Mouse (Mus musculus) left cerebral cortex, postnatal 25 days (tissue): ENCODE measurements around the gene Arpc5. TPM values are rescaled to one million over a fixed set of nuclear protein-coding genes. Genes with fewer than 3 reads are reported as not detected.

Experiments
- DNase-seq, 2 experiments: peaks; one replicate each; pipeline ENCODE4 v3.0.0; 2022; ENCODE audit warnings: low spot score in 2 of 2, mixed read lengths in 1 of 2
- intact Hi-C: fragments of 180-260 bp; cut with DNase I; formaldehyde crosslinking; loops from one replicate; pipeline ENCODE4 v1.15.1; 2025
- total RNA-seq, 2 experiments: library from RNA; stranded (reverse); gene quantifications; 2 replicates each; pipeline ENCODE4 v1.2.3; 2021

Arpc5 gene
- total RNA-seq, 2 experiments from 2014 or later: 101 to 107 TPM

GRCm38 (mm10) chr1:152807619-152808391, 41.5 kb downstream of the Arpc5 start:
- no peak for DNase-seq
- intact Hi-C loops: no loop called here

- intact Hi-C loops: no loop called here
- DNase-seq: no peak
These were observed 42.0 kb downstream of the Arpc5 start for GRCm38 (mm10) chr1:152808392-152808680.

GRCm38 (mm10) chr1:152809541-152810252, 43.4 kb downstream of the Arpc5 start:
- no peak for DNase-seq
- intact Hi-C loops: no loop called here

GRCm38 (mm10) chr1:152810533-152811439, 44.4 kb downstream of the Arpc5 start:
- no peak for DNase-seq
- intact Hi-C loops: no loop called here

DNA sequence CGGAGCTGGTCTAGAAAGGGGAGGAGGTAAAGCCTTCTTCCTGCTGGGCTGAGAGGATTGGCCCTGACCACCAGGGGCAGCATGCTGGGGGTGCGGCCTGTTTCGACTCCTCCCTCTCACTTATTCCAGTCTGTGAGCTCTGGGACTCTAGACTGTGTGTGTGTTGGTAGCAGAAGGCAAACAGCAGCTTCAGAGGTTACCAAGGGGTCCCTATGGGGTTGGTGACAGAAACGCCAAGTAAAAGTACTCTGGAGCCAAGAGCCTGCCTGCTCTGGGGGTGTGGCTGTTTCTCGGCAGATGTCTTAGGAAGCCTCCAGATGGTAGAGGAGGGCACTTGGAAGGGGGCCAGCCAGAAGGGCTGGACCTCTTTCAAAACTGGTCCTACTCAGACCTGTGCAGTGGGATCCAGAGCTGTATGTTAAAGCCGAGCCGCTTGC, 48.9 kb downstream of the Arpc5 start:
- DNase-seq: no peak
- intact Hi-C loops: no loop called here

DNA sequence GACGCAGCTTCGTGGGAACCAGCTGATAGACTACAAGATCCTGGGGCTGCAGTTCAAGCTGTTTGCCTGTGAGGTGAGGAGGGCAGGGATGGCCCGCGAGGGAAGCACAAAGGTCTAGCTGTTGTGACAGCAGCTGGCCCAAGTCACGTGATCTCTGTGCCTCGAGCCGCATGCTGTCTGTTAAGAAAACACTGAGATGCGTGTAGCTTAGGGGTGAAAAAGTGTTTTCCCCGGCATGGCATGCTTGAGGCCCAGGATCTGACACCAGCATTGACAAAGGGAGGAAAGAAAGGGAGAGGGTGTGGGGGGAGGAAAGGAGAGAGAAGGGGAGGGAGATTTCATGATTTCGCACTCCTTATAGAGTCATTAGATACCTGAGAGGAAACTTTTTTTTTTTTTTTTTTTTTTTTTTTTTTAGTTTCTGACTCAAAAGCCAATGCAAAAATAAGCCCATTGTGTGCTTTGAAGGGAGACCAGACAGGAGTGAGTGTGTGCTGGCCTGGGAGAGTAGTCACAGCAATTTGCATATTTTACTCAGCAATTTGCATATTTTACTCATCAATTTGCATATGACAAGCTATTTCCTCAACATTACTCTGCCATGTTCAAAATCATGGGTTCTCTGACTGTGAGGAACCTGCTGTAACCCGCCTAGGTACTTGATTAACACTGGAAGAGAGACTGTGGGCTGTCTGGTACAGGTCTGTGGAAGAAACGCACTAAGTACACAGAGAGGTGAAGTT, 50.9 kb downstream of the Arpc5 start:
- intact Hi-C loops: no loop called here
- DNase-seq: peak in 1 of 2 experiments; percentile 53

DNA sequence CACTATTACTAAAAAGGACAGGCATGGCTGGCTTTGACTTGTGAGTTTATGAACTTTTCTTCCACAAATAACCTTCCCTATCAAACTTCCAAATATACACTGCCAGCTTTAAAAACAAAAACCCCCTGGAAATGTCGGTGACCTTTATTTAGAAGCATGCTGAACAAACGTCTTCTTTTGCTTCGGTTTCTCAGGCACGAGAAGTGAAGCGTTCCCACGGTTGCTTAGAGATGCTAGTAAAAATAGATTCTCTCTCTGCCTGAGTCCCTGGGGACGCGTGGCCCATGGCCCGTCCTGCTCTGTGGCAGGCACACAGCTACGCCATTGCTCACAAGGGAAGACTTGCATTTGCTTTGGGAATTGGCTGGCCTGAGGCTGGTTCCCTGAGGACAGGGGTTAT, 51.5 kb downstream of the Arpc5 start:
- peak in 1 of 2 experiments; percentile 47 for DNase-seq
- intact Hi-C loops: no loop called here

DNA sequence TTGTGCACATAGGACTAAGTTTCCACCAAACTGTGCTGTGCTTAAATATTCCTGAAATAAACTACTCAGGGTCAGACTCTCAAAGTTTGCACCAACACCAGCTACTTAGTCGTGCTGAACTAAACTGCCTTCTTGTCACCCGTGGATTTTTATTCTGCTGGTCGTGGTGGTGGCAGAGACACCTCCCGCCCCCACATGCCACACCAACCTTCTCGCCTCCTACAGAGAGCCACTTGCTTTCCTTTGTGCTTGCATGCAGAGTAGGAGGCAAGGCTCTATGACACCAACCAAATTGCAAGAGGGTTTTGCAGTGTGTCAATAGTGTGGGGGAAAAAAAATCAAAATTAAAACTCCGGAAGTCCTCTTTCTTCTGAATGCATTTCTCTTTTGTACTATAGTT, 53.2 kb downstream of the Arpc5 start:
- intact Hi-C loops: no loop called here
- peak in 1 of 2 experiments; percentile 63 for DNase-seq

DNA sequence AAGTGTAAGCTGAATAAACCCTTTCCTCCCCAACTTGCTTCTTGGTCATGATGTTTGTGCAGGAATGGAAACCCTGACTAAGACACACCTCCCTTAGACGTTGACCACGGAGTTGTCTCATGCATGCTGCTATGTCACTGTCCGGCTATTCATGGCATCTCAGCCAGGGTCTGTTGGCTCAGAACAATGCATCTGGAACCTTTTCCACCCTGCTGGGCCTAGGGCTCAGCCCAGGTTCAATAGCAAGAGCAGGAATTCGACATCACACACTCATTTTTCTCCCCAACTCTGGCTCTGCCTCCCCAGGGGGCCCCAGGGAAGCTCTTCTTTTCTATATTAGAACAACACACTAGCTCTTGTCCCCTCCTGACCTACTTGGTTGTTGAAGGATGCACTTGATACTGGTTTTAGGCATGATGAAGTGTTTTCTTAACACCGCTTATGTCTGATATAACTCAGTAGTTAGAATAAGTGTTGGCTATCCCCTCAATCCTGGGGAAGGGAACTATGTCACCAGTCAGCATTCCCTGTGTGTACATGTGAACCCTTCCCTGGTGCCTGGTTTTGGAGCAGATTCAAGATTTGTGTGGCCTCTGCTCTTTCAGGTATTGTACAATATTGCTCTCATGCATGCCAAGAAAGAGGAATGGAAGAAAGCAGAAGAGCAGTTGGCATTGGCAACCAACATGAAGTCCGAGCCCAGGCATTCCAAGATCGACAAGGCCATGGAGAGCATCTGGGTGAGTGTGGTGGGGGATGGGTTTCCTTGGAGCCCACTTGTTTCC, 54.8 kb downstream of the Arpc5 start:
- DNase-seq: no peak
- intact Hi-C loops: no loop called here

- intact Hi-C loops: no loop called here
- DNase-seq: peak in 1 of 2 experiments; percentile 67
These were observed 55.4 kb downstream of the Arpc5 start for GRCm38 (mm10) chr1:152821746-152822145.

GRCm38 (mm10) chr1:152824206-152824605, 57.9 kb downstream of the Arpc5 start:
- no peak for DNase-seq
- intact Hi-C loops: no loop called here

Other genes starting within 250 kb of the Arpc5 start
- not detected for gene Apobec4, start 16.0 kb upstream of the Arpc5 start, total RNA-seq
- gene Rgl1, start 191 bp upstream of the Arpc5 start, total RNA-seq: 100 to 1,000 TPM; 121 to 148 TPM
- gene Ncf2, start 33.7 kb downstream of the Arpc5 start, total RNA-seq: 1 to 10 TPM; 4.1 to 4.7 TPM
- gene Smg7, start 136.1 kb downstream of the Arpc5 start, total RNA-seq: 10 to 100 TPM; 91.8 to 94.1 TPM
- gene Nmnat2, start 188.5 kb downstream of the Arpc5 start, total RNA-seq: 100 to 1,000 TPM; 153 to 155 TPM